Mouse (Mus musculus): ENCODE measurements at regions not wholly inside any gene's neighbourhood (a gene's known extent, or its start where the extent isn't known, plus 50 kb on each side); places are given as distances from the start of the nearest gene placed in this dataset.

GRCm38 (mm10) chr17:68223170-68223569 lies 50.4 kb upstream of the L3mbtl4 start:
- DNase-seq (ENCODE audit: low spot score) = no peak

Data from ovary, postnatal 36 days (tissue).